Mouse (Mus musculus) left cerebral cortex, adult 8-10 months (tissue): ENCODE measurements around the gene Denr. TPM values are rescaled to one million over a fixed set of nuclear protein-coding genes. Genes with fewer than 3 reads are reported as not detected.
A peak's percentile ranks its signal among the peaks of the same experiment; 100 is the strongest.

Source experiments
- DNase-seq, 2 experiments: peaks; one replicate each; pipeline ENCODE4 v3.0.0; 2022; ENCODE audit warnings: low spot score in 2 of 2
- total RNA-seq, 4 experiments: library from RNA; stranded (reverse); gene quantifications; 2 replicates each; pipeline ENCODE4 v1.2.4; 2022

The Denr gene
- total RNA-seq, 4 experiments from 2014 or later = 67.8 to 76.3 (median 73.0) TPM

- no peak for DNase-seq
Measured at GRCm38 (mm10) chr5:123969216-123969615, 62.2 kb downstream of the Denr start.

DNA sequence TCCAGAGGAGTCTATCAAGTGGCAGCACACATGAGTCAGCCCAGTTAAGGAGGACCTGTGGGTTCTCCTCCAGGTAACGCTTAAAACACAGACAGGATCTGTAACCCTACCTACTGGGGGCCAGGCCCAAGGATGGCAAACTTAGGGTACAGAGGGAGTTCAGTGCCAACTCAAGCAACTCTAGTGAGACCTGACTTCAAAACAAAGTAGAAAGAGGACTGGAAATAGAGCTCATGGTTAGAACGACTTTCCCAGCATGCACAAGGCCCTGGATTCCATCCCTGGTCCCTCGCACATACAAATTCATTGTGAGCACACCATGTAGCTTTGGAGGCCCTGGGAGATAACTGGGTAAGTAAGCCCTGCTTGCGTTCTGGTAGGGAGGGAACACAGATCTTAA is 63.6 kb downstream of the Denr start:
- DNase-seq = no peak

DNA sequence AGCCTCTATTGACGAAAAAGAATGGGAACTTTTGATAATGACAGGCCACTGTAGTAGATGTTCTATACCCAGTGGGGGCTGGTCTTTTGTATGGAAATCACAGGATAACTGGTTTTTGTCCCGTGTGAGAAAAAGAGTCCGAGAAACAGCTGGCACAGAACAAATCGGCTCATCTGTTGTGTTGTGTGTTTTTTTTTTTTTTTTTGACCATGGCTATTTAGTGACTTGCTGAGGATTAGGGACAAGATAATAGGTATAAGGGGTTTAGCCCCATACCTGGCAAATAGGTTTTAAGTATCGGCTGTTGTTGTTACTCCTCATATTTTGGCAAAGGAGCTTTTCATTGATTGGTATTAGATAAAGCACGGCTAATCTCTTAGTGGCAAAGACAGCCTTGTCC is 65.5 kb downstream of the Denr start:
- no peak for DNase-seq

GRCm38 (mm10) chr5:123973299-123974178 is 66.6 kb downstream of the Denr start, which contains the start of gene Hip1r:
Hip1r (plus strand) TSS chr5:123973628.
- peak in 1 of 2 experiments; percentile 67 for DNase-seq

GRCm38 (mm10) chr5:123974179-123974485 is 67.2 kb downstream of the Denr start:
- no peak for DNase-seq

GRCm38 (mm10) chr5:123974616-123975111 is 67.7 kb downstream of the Denr start:
- no peak for DNase-seq

- DNase-seq = no peak
Measured at GRCm38 (mm10) chr5:123975668-123976180, 68.7 kb downstream of the Denr start.

DNA sequence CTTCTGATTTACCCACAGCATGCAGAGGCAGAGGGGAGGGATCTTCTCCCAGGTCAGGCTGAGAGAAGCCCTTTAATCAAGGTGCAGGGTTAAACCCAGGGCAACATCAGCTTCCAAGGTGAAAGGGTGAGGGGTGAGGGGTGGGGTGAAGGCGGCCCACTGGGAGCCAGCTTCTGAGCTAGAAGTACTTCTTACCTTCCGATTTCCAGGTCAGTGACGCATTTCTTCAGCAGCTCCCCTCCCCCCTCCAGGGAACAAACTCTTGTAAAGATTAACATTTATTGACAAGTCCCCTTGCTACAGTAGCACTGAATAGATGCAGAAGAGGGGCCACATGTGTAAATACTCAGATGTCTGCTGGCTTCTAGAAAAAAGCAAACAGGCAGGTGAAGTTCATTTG is 70.3 kb downstream of the Denr start:
- no peak for DNase-seq

- no peak for DNase-seq
Measured at GRCm38 (mm10) chr5:123978131-123978530, 71.2 kb downstream of the Denr start.

Other genes starting within 250 kb of the Denr start
- 100 to 1,000 TPM; 113 to 125 (median 122) TPM for gene Clip1, start 222.6 kb upstream of the Denr start, total RNA-seq
- 10 to 100 TPM; 30.4 to 48.8 (median 44.5) TPM for gene Zcchc8, start 186.1 kb upstream of the Denr start, total RNA-seq
- 10 to 100 TPM; 66.7 to 90.2 (median 78.9) TPM for gene Rsrc2, start 157.8 kb upstream of the Denr start, total RNA-seq
- 1 to 10 TPM in 1 of 4 experiments, under 1 TPM in 3; 0.48 to 1.4 (median 0.74) TPM for gene Kntc1, start 157.5 kb upstream of the Denr start, total RNA-seq
- 1 to 10 TPM in 2 of 4 experiments, under 1 TPM in 1, not detected in 1; 0.24 to 2.8 (median 1.3) TPM for gene Hcar2, start 41.7 kb upstream of the Denr start, total RNA-seq
- 1 to 10 TPM in 2 of 4 experiments, under 1 TPM in 2; 0.88 to 1.4 (median 1.1) TPM for gene Hcar1, start 27.2 kb upstream of the Denr start, total RNA-seq
- 1 to 10 TPM in 1 of 4 experiments, not detected in 3; 1.2 TPM for gene Gm43518, start 20.2 kb downstream of the Denr start, total RNA-seq
- 1 to 10 TPM; 2.0 to 6.9 (median 5.4) TPM for gene Ccdc62, start 23.5 kb downstream of the Denr start, total RNA-seq
- gene Hip1r, start 66.5 kb downstream of the Denr start, total RNA-seq = 10 to 100 TPM; 59.9 to 72.4 (median 63.5) TPM
- gene Vps37b, start 125.1 kb downstream of the Denr start, total RNA-seq = 10 to 100 TPM; 35.5 to 47.5 (median 42.3) TPM
- 10 to 100 TPM; 54.5 to 61.4 (median 56.3) TPM for gene Abcb9, start 188.6 kb downstream of the Denr start, total RNA-seq
- gene Ogfod2, start 205.1 kb downstream of the Denr start, total RNA-seq = 10 to 100 TPM; 29.4 to 36.2 (median 32.3) TPM
- 10 to 100 TPM; 58.5 to 70.6 (median 61.2) TPM for gene Arl6ip4, start 208.9 kb downstream of the Denr start, total RNA-seq